Mouse (Mus musculus) adrenal gland, postnatal 14 days (tissue): Measurements from ENCODE around the gene Mbd3. TPM values are rescaled to one million over a fixed set of nuclear protein-coding genes. Genes with fewer than 3 reads are reported as not detected.

Experiments used
- microRNA-seq, 2 experiments: library from miRNA; unstranded; fragments of <30 nt; microRNA quantifications; one replicate each; pipeline ENCODE4 v1.2.0; 2021
- total RNA-seq: library from RNA; stranded (reverse); gene quantifications from 2 replicates; pipeline ENCODE4 v1.2.3, GENCODE M21; 2021

Mbd3 gene
- total RNA-seq, 1 experiment from 2014 or later = 106 TPM

Small RNA genes within 50 kb of the gene (microRNA-seq; reads per million reads assigned to microRNA genes)
- gene Gm22721 = 0 reads per million in 2 experiments

Other genes starting within 250 kb of the Mbd3 start
- gene Cirbp, start 233.6 kb downstream of the Mbd3 start, total RNA-seq = 67.6 and 106 TPM in 2 replicates
- gene 1600002K03Rik, start 226.6 kb downstream of the Mbd3 start, total RNA-seq = 8.6 and 9.5 TPM in 2 replicates
- 3.1 and 3.9 TPM in 2 replicates for gene Efna2, start 220.1 kb downstream of the Mbd3 start, total RNA-seq
- 23.8 and 29.9 TPM in 2 replicates for gene Mum1, start 173.1 kb downstream of the Mbd3 start, total RNA-seq
- 426 and 463 TPM in 2 replicates for gene Ndufs7, start 150.4 kb downstream of the Mbd3 start, total RNA-seq
- 138 and 192 TPM in 2 replicates for gene Gamt, start 138.5 kb downstream of the Mbd3 start, total RNA-seq
- 92.9 and 115 TPM in 2 replicates for gene Dazap1, start 138.1 kb downstream of the Mbd3 start, total RNA-seq
- 1,072 and 1,285 TPM in 2 replicates for gene Rps15, start 107.1 kb downstream of the Mbd3 start, total RNA-seq
- gene Apc2, start 103.6 kb downstream of the Mbd3 start, total RNA-seq = 1.5 and 4.4 TPM in 2 replicates
- 26.9 and 27.9 TPM in 2 replicates for gene 2310011J03Rik, start 79.0 kb downstream of the Mbd3 start, total RNA-seq
- 3.9 and 4.7 TPM in 2 replicates for gene Pcsk4, start 70.1 kb downstream of the Mbd3 start, total RNA-seq
- gene Reep6, start 69.6 kb downstream of the Mbd3 start, total RNA-seq = 16.0 and 45.2 TPM in 2 replicates
- gene Adamtsl5, start 51.1 kb downstream of the Mbd3 start, total RNA-seq = 8.4 and 10.9 TPM in 2 replicates
- 0.30 and 0.44 TPM in 2 replicates for gene Plk5, start 43.1 kb downstream of the Mbd3 start, total RNA-seq
- 21.8 and 22.8 TPM in 2 replicates for gene Mex3d, start 11.9 kb downstream of the Mbd3 start, total RNA-seq
- 1,202 and 1,279 TPM in 2 replicates for gene Uqcr11, start 7.3 kb upstream of the Mbd3 start, total RNA-seq
- 54.4 and 61.8 TPM in 2 replicates for gene Tcf3, start 34.1 kb upstream of the Mbd3 start, total RNA-seq
- gene Onecut3, start 95.3 kb upstream of the Mbd3 start, total RNA-seq = not detected in 2 replicates
- 0.19 TPM in 2 replicates for gene Atp8b3, start 139.6 kb upstream of the Mbd3 start, total RNA-seq
- gene Rexo1, start 162.0 kb upstream of the Mbd3 start, total RNA-seq = 40.9 and 46.4 TPM in 2 replicates
- gene Klf16, start 177.8 kb upstream of the Mbd3 start, total RNA-seq = 10.1 and 11.6 TPM in 2 replicates
- gene Abhd17a, start 190.8 kb upstream of the Mbd3 start, total RNA-seq = 97.7 and 98.7 TPM in 2 replicates
- gene Scamp4, start 203.3 kb upstream of the Mbd3 start, total RNA-seq = 44.2 and 50.5 TPM in 2 replicates
- 3.1 and 4.9 TPM in 2 replicates for gene Adat3, start 203.3 kb upstream of the Mbd3 start, total RNA-seq
- gene Gm49322, start 206.5 kb upstream of the Mbd3 start, total RNA-seq = 1.6 and 2.5 TPM in 2 replicates
- gene Csnk1g2, start 223.3 kb upstream of the Mbd3 start, total RNA-seq = 105 and 108 TPM in 2 replicates